Mouse (Mus musculus) cerebellum, adult (tissue): ENCODE measurements around the gene Ikzf2.

Experiments
- ATAC-seq: cut with Nextera tagmentation; 2 replicates; pipeline ENCODE4 v1.9.2; 2017; ENCODE audit warnings: mild to moderate bottlenecking, moderate library complexity, mixed read lengths; ENCODE audit not compliant: insufficient number of reproducible peaks, low FRiP score, low TSS enrichment

Ikzf2 gene

GRCm38 (mm10) chr1:69521656-69522055 lies 165.4 kb downstream of the Ikzf2 start:
- ATAC-seq = no peak

DNA sequence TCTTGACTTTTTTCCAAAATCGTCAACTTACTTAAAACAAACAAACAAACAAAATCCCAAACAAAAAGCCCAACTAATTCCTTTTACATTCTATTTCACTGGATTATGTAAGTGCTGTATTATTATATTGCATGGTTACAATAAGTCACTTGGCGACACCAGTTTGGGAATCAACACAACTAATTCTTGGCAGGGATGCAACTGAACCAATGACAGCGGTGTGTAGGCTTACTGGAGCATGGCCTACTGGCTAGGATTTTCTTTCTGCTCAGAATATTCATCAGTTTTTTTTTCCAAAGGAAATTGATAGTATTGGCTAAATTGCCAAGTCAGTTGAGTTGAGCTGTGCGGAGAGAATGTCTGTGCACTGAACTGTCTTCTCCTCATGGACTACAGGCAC lies 167.7 kb downstream of the Ikzf2 start:
- ATAC-seq = no peak

GRCm38 (mm10) chr1:69518012-69518411 lies 169.0 kb downstream of the Ikzf2 start:
- no peak for ATAC-seq

GRCm38 (mm10) chr1:69516144-69516543 lies 170.9 kb downstream of the Ikzf2 start:
- ATAC-seq = no peak

DNA sequence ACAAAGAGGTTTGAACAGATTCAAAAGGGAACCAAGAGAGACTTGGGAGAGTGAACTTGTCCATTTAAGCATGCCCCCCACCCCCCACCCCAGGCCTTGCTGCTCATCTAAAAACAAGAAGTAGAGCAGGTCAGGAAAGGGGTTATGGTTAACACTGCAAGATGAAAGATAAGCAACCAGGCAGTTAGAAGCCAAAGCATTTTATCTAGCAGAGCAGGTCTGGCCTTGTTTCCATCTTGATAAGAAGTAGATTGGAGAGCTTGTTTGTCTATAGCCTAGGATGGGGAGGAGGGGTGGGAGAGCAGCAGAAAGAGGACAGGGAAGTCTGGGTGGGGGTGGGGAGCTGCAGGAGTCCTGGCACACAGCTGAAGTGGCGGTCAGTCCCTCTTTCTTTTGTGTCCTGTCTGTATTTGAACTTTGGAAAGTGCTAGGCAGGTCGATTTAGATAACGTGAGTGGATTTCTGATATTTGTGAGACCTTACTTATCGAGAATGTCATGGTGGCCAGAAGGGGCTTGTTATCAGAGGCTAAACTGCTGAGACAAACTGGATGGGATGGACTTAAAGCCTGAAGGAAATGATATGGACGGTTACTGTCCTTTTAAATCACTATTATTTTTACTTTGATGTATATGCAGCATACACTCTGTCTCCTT lies 173.3 kb downstream of the Ikzf2 start:
- no peak for ATAC-seq

DNA sequence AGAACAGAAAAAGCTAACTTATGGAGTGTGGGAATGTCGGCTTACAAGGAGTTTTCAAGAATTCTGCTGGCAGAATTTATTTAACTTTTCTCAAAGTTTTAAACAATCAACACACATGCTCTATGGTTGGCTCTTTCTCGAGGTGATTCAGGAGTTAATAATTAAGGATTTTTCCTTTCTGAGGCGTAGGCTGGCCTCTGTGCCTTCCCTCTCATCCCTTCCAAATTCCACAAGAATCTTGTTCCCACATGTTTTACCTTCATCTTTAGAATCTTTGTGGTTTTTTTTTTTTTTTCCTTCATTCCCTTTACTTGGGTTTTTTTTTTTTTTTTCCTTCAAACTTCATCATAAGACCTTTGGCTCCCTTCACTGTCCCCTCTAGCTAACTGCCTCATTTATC lies 178.8 kb downstream of the Ikzf2 start:
- no peak for ATAC-seq

DNA sequence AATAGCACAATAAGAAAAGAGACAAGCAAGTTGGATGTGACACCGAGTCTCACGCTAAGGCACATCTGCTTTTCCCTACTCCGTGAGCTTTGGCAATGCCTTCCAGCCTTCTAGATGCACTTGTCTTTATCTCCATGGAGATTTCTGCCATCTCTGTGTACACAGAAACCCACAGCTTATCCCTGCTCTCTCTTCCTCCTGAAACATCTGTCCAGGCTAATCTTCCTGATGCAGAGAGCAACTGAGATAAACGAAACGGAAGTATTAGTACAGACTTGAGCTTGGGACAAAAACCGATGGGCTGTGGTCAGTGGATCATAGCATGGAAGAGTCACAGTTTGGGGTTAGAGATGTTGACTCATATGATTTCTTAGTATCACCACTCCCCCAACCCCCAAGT lies 179.5 kb downstream of the Ikzf2 start:
- ATAC-seq = no peak

- ATAC-seq = no peak
These were observed 180.4 kb downstream of the Ikzf2 start for GRCm38 (mm10) chr1:69506615-69507159.

DNA sequence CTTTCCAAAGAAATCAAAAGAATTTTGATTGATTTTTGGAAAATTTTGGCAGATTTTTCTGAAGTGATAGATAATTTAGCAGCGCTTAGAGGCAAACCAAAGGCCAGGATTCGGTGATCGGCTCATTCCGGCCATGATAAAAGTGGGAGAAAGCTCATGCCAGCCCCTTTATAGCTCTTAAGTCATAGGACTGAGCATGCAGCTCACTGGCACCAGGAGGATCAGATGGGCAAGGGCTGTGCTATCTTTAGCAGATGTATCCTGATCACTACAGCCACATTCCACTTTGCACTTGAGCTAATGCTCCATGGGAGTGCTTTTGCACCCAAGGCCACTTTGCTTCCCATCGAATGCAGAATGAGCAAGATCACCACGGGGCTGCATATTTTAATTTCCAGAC lies 181.0 kb downstream of the Ikzf2 start:
- no peak for ATAC-seq

- ATAC-seq = no peak
These were observed 186.7 kb downstream of the Ikzf2 start for GRCm38 (mm10) chr1:69500388-69500787.

DNA sequence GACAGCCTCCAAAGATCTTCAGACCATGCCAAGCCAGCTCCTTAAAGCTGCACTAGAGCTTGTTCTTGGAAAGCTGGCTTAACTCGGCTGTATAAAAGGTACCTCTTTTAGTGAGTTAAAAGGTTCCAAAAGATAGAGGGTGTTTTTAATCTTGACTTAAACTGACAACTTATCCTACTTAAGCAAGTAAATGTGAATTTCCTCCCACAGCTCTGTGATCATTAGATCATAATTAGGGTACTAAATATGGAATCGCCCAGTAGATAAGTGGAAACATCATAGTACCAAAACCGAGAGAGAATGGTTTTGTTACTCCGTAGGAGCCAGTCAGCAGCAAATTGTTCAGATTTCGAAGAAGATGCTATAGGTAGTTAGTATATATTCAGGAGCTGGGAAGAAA lies 187.4 kb downstream of the Ikzf2 start:
- no peak for ATAC-seq

DNA sequence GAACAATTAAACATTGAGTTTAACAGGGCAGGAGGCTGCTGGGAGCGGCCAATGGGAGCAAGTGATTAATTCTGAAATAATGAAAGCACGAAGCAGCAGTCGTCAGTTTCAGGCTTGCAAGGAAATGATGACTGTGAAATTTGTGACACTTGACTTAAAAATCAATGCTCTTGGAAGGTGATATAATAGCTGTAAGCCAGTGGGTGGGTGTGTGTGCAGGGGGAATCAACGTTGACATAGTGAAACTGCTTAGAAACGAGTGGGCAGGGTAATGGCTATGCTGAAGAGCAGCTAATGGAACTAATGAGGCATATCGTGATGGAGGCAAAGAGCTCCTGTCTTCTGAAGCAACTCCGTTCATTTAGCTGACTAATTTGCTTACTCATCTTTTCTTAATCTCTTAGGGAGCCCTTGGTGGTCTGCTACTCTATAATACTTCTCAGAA lies 188.2 kb downstream of the Ikzf2 start:
- ATAC-seq = no peak

- no peak for ATAC-seq
These were observed 191.0 kb downstream of the Ikzf2 start for GRCm38 (mm10) chr1:69496055-69496454.

GRCm38 (mm10) chr1:69493309-69494047 lies 193.6 kb downstream of the Ikzf2 start:
- ATAC-seq = no peak

DNA sequence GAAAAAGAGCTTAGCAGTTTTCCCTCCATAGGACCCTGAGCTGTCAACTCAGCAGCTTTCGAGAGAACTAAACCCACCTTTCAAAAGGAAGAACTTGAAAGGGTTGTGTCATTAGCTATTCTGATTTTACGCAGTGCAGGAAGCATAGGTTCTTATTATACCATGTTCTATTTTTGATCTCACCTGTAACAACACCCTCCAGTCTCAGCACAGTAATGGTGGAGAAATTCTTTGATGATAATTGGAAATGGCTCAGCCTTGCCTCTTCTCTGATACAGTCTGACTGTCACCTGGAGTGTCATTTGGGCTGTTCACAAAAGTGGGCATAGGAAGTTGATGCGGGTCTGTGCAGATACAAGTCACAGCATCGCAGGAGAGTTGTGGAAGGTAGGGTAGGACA lies 195.0 kb downstream of the Ikzf2 start:
- ATAC-seq = no peak

GRCm38 (mm10) chr1:69489026-69489425 lies 198.0 kb downstream of the Ikzf2 start:
- no peak for ATAC-seq

- ATAC-seq = no peak
These were observed 198.4 kb downstream of the Ikzf2 start for GRCm38 (mm10) chr1:69488625-69489024.
